Mouse (Mus musculus) liver, adult 2 months (tissue): ENCODE data around the gene Gtf2h4.

Experiments
- CTCF ChIP-seq: fragments of 200-500 bp; IDR thresholded peaks from 2 replicates; pipeline ENCODE4 v1.5.1; 2011; ENCODE audit warnings: low read depth, low read length, control low read depth
- POLR2A ChIP-seq: fragments of 200-500 bp; IDR thresholded peaks from 2 replicates; pipeline ENCODE4 v1.6.1; 2011; ENCODE audit warnings: low read length, control low read depth; ENCODE audit not compliant: insufficient read depth; ENCODE audit errors: extremely low read depth

DNA sequence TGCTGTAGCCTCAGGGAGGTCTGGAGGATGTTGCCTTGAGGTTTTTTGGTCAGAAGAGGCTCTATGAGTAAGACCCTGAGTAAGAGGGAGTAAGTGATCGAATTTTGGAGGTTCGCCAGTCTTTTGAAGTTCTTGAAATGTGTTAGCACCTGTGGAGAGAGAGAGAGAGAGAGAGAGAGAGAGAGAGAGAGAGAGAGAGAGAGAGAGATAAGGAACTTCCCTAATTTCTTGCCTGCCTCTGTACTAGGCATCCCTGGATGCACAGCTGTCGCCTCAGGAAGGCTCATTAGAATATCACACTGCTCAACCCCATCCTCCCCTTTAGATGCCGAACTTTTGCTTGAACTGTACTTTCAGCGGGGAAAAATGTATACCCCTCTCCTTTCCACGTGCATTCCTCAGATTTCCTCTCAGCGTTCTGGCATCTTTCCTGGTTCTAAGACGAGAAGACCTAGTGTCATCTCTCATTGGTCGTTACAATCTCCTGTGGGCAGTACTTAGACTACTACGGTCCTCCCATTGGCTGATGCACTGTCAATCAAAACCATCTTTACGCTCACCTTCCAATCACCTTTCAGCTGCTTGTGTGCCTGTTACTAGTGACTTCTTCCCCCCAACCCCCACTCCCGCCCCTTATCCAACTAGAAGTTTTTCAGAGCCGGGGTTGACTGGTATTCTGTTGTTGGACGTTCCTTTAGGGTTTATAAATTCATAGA is 34.9 kb downstream of the Gtf2h4 start:
- TF ChIP-seq POLR2A (no peak), CTCF (no peak)
